Mouse (Mus musculus) ES-E14 (cell line): ENCODE measurements around the gene Morn4.

Experiments used
- CHD2 ChIP-seq: IDR thresholded peaks from 2 replicates; pipeline ENCODE4 v1.6.1; 2014; ENCODE audit warnings: mild to moderate bottlenecking, low read depth, low read length, inconsistent platforms
- HCFC1 ChIP-seq: IDR thresholded peaks from 2 replicates; pipeline ENCODE4 v1.6.1; 2012; ENCODE audit warnings: low read length, inconsistent platforms, borderline replicate concordance; ENCODE audit not compliant: insufficient read depth
- ZNF384 ChIP-seq: IDR thresholded peaks from 2 replicates; pipeline ENCODE4 v1.6.1; 2012; ENCODE audit warnings: low read depth, low read length, inconsistent platforms

DNA sequence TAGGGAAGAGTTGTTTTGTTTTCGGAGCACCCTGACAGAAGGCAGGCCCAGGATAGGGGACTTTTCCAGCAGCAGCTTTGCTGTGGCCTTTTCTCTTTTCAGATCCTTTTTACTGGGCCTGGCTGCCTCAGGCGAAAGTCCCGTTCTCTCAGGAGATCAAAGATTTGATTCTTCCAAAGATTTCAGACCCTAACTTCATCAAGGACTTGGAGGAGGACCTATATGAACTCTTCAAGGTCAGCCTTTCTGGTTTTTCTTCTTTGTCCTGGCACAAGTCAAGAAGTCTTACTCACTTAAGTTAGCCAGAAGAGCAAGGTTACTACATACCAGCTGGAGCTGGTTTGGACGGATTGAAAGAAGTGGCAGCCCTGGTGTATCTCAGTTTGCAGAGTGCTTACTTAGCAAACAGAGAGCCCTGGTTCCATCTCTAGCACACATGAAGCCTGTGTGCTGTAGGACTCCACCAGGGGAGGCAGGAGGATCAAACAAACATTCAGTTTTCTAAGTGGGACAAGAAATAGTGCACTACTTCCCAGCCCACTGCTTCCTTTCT, 29.7 kb upstream of the Morn4 start:
- TF ChIP-seq ZNF384 (no peak), CHD2 (no peak), HCFC1 (no peak)
